Mouse (Mus musculus): ENCODE data around the gene Hnrnpl. TPM values are rescaled to one million over a fixed set of nuclear protein-coding genes. Genes with fewer than 3 reads are reported as not detected.
A peak's percentile ranks its signal among the peaks of the same experiment; 100 is the strongest.

Hnrnpl gene
- polyA plus RNA-seq, 1 experiment from 2014 or later = 297 TPM

GRCm38 (mm10) chr7:28792391-28793185 lies 15.8 kb upstream of the Hnrnpl start:
- peaks cover 9% of the 10 kb centered on the region for H3K4me1 ChIP-seq
- no peak overlapping the region for H3K4me2 ChIP-seq (replicated peaks)
- H3K27ac ChIP-seq = no peak overlapping the region
- no peak overlapping the region for H3K4me3 ChIP-seq
- H3K27me3 ChIP-seq = peaks cover 2% of the 10 kb centered on the region; the same call in 1 of the 2 replicates
- H3K9me3 ChIP-seq (replicated peaks) = no peaks in the 10 kb centered on the region
- WGBS = 83% methylated on average over 14 of the region's 14 CpGs
- ATAC-seq (ENCODE audit: low FRiP score) = no peak
- no peak overlapping the region for H3K9ac ChIP-seq
- H3K36me3 ChIP-seq = peaks cover 8% of the 10 kb centered on the region

DNA sequence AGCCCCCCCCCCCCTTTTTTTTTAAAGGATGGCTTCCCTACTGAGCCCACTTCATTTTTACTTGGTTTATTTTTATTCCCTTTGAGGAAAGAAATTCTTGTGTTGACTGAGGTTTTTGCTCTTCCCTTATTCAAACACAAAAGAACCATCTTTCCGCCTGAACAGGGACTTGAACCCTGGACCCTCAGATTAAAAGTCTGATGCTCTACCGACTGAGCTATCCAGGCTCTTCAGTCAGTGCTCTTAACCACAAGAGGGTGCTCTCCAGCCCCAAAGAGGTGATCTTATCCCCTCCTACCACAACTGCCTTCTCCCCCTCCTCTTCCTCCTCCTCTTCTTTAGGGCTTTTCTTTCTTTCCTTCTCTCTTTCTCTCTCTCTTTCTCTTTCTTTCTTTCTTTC lies 14.5 kb upstream of the Hnrnpl start:
- H3K27me3 ChIP-seq = peaks cover 2% of the 10 kb centered on the region; the same call in 1 of the 2 replicates
- no peaks in the 10 kb centered on the region for H3K9me3 ChIP-seq (replicated peaks)
- no peak overlapping the region for H3K9ac ChIP-seq
- ATAC-seq (ENCODE audit: low FRiP score) = no peak
- no peak overlapping the region for H3K4me2 ChIP-seq (replicated peaks)
- no peak overlapping the region for H3K27ac ChIP-seq
- H3K4me3 ChIP-seq = no peak overlapping the region
- H3K4me1 ChIP-seq = peaks cover 7% of the 10 kb centered on the region
- 35% methylated on average over 2 of the region's 2 CpGs for WGBS
- no peaks in the 10 kb centered on the region for H3K36me3 ChIP-seq

- Histone ChIP-seq H3K4me3 (no peak overlapping the region), H3K27me3 (peaks cover 2% of the 10 kb centered on the region; the same call in 1 of the 2 replicates)
Observed at GRCm38 (mm10) chr7:28794496-28794895, 13.8 kb upstream of the Hnrnpl start.

DNA sequence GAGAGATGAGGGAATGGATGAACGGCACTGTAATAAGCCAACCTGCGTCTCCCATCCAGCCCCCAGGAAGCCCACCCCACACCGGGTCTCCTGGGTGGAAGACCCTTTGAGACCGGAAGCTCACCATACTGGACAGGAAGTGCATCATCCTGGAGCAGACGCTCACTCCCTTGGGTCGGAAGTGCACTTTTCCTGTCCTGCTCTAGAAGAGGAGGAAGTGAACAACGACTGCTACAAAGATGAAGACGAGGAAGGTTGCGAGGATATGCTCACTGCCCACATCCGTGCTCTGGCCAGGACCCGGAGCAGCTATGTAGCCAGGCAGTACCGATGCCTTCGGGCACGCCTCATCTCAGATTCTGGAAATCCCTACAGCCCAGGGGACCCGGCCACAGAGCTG lies 12.5 kb upstream of the Hnrnpl start:
- H3K4me1 ChIP-seq = peaks cover 6% of the 10 kb centered on the region
- ATAC-seq (ENCODE audit: low FRiP score) = no peak
- H3K4me3 ChIP-seq = no peak overlapping the region
- H3K27me3 ChIP-seq = peaks cover 2% of the 10 kb centered on the region; the same call in 1 of the 2 replicates
- WGBS = 81% methylated on average over 15 of the region's 15 CpGs
- no peak overlapping the region for H3K27ac ChIP-seq
- H3K9me3 ChIP-seq (replicated peaks) = no peaks in the 10 kb centered on the region
- H3K4me2 ChIP-seq (replicated peaks) = no peak overlapping the region
- no peak overlapping the region for H3K9ac ChIP-seq
- H3K36me3 ChIP-seq = no peaks in the 10 kb centered on the region

More at GRCm38 (mm10) chr7:28794496-28794895, 13.8 kb upstream of the Hnrnpl start:
- Histone ChIP-seq H3K27ac (no peak overlapping the region), H3K4me2 (replicated peaks) (no peak overlapping the region), H3K9me3 (replicated peaks) (no peaks in the 10 kb centered on the region), H3K9ac (no peak overlapping the region), H3K4me1 (peaks cover 6% of the 10 kb centered on the region), H3K36me3 (no peaks in the 10 kb centered on the region)
- 81% methylated on average over 3 of the region's 3 CpGs for WGBS
- ATAC-seq (ENCODE audit: low FRiP score) = no peak

GRCm38 (mm10) chr7:28796562-28796975 lies 11.8 kb upstream of the Hnrnpl start:
- peak; percentile 51 for ATAC-seq (ENCODE audit: low FRiP score)
- Histone ChIP-seq H3K9ac (peak overlapping the region; percentile 35; the same call in 1 of the 2 replicates), H3K27ac (no peak overlapping the region), H3K9me3 (replicated peaks) (no peaks in the 10 kb centered on the region), H3K27me3 (peaks cover 2% of the 10 kb centered on the region; the same call in 1 of the 2 replicates), H3K4me1 (peaks cover 6% of the 10 kb centered on the region), H3K36me3 (no peaks in the 10 kb centered on the region), H3K4me2 (replicated peaks) (peak overlapping the region; percentile 44), H3K4me3 (peak overlapping the region; percentile 10)
- 18% methylated on average over 32 of the region's 32 CpGs for WGBS

GRCm38 (mm10) chr7:28799994-28800393 lies 8.3 kb upstream of the Hnrnpl start:
- no peak overlapping the region for H3K4me3 ChIP-seq
- peaks cover 24% of the 10 kb centered on the region for H3K4me1 ChIP-seq
- H3K27me3 ChIP-seq = peaks cover 2% of the 10 kb centered on the region; the same call in 1 of the 2 replicates
- 96% methylated on average over 9 of the region's 9 CpGs for WGBS
- H3K9ac ChIP-seq = no peak overlapping the region
- no peaks in the 10 kb centered on the region for H3K36me3 ChIP-seq
- H3K9me3 ChIP-seq (replicated peaks) = no peaks in the 10 kb centered on the region
- no peak for ATAC-seq (ENCODE audit: low FRiP score)
- no peak overlapping the region for H3K4me2 ChIP-seq (replicated peaks)
- H3K27ac ChIP-seq = no peak overlapping the region

DNA sequence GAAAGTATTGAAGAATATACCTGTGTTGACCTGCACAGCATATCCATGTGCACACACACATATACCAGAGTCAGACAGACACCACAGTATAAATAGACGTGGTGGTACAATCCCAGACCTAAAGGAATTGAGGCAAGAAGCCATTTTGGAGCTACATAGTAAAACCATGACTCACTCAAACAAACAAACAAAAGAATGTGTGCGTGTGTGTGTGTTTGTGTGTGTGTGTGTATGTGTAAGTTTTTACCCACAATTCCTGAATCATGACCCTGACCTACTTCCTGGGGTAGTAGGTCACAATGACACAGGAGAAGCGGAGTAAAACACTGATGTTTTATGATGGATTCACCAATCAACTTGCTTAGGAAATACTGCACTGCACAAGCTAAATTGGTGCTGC lies 6.9 kb upstream of the Hnrnpl start:
- Histone ChIP-seq H3K27ac (peak overlapping the region; percentile 71; the same call in 1 of the 2 replicates), H3K4me1 (peaks cover 24% of the 10 kb centered on the region), H3K9ac (no peak overlapping the region), H3K36me3 (no peaks in the 10 kb centered on the region), H3K27me3 (no peaks in the 10 kb centered on the region), H3K4me3 (no peak overlapping the region), H3K4me2 (replicated peaks) (no peak overlapping the region), H3K9me3 (replicated peaks) (no peaks in the 10 kb centered on the region)
- WGBS = 84% methylated on average over 3 of the region's 3 CpGs
- ATAC-seq (ENCODE audit: low FRiP score) = no peak

- Histone ChIP-seq H3K4me2 (replicated peaks) (0 out of 2 replicates have a peak overlapping the region, but pooled peaks have one; percentile 8), H3K27ac (peak overlapping the region; percentile 71), H3K9ac (no peak overlapping the region), H3K4me3 (no peak overlapping the region), H3K9me3 (replicated peaks) (no peaks in the 10 kb centered on the region), H3K4me1 (peaks cover 18% of the 10 kb centered on the region), H3K36me3 (no peaks in the 10 kb centered on the region), H3K27me3 (no peaks in the 10 kb centered on the region)
- WGBS = 29% methylated on average over 10 of the region's 10 CpGs
- ATAC-seq (ENCODE audit: low FRiP score) = no peak
Observed at GRCm38 (mm10) chr7:28801901-28802670, 6.3 kb upstream of the Hnrnpl start.

- Histone ChIP-seq H3K36me3 (no peaks in the 10 kb centered on the region), H3K4me3 (no peak overlapping the region), H3K4me2 (replicated peaks) (0 out of 2 replicates have a peak overlapping the region, but pooled peaks have one; percentile 8), H3K27me3 (no peaks in the 10 kb centered on the region), H3K9ac (no peak overlapping the region), H3K4me1 (peaks cover 24% of the 10 kb centered on the region), H3K27ac (peak overlapping the region; percentile 71), H3K9me3 (replicated peaks) (no peaks in the 10 kb centered on the region)
- 5% methylated on average over 10 of the region's 10 CpGs for WGBS
- no peak for ATAC-seq (ENCODE audit: low FRiP score)
Observed at GRCm38 (mm10) chr7:28802846-28803588, 5.3 kb upstream of the Hnrnpl start.

GRCm38 (mm10) chr7:28803756-28804155 lies 4.6 kb upstream of the Hnrnpl start:
- Histone ChIP-seq H3K27ac (peak overlapping the region; percentile 71; the same call in 1 of the 2 replicates), H3K4me3 (no peak overlapping the region), H3K9ac (no peak overlapping the region), H3K36me3 (no peaks in the 10 kb centered on the region), H3K27me3 (no peaks in the 10 kb centered on the region), H3K4me2 (replicated peaks) (no peak overlapping the region), H3K9me3 (replicated peaks) (no peaks in the 10 kb centered on the region), H3K4me1 (peaks cover 27% of the 10 kb centered on the region)
- 50% methylated on average over 4 of the region's 4 CpGs for WGBS
- ATAC-seq (ENCODE audit: low FRiP score) = no peak

DNA sequence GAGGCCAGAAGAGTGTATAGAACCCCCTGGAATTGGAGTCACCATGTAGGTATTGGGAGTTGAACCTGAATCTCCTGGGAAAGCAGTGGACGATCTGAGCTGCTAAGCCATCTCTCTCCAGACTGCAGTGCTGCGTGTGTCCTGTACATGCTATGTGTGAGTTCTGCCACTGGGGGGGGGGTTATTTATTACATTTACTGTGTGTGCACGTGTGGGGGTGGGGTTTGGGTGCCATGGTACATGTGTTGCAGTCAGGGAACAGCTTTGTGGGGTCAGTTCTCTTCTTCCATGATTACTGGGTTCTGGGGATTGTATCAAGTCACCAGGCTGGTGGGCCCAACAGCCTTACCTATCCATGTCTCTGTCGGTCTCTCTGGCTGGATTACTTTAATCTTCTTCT lies 1.5 kb upstream of the Hnrnpl start:
- H3K9ac ChIP-seq = no peak overlapping the region
- no peak overlapping the region for H3K4me2 ChIP-seq (replicated peaks)
- 0 out of 2 replicates have a peak, but pooled peaks cover 1% of the 10 kb centered on the region for H3K36me3 ChIP-seq
- H3K27ac ChIP-seq = no peak overlapping the region
- H3K9me3 ChIP-seq (replicated peaks) = no peaks in the 10 kb centered on the region
- no peaks in the 10 kb centered on the region for H3K27me3 ChIP-seq
- H3K4me1 ChIP-seq = peaks cover 32% of the 10 kb centered on the region
- H3K4me3 ChIP-seq = no peak overlapping the region
- ATAC-seq (ENCODE audit: low FRiP score) = no peak
- 78% methylated on average over 4 of the region's 4 CpGs for WGBS

Data from hindbrain, embryonic 12.5 days (tissue).